Mouse (Mus musculus): Measurements from ENCODE around the gene Tanc2. TPM values are rescaled to one million over a fixed set of nuclear protein-coding genes. Genes with fewer than 3 reads are reported as not detected.

The Tanc2 gene
- polyA plus RNA-seq, 1 experiment, result 1.3 TPM

- Histone ChIP-seq H3K36me3 (ENCODE audit: control insufficient read depth, insufficient read depth, low read length) (no peaks in the 10 kb centered on the region), H3K27ac (ENCODE audit: insufficient read depth, low read length) (no peak overlapping the region), H3K4me1 (ENCODE audit: control insufficient read depth, insufficient read depth, insufficient read length) (no peaks in the 10 kb centered on the region), H3K4me3 (ENCODE audit: extremely low read depth, insufficient read depth, insufficient read length) (no peak overlapping the region), H3K27me3 (ENCODE audit: control insufficient read depth, insufficient read depth, low read length) (no peaks in the 10 kb centered on the region)
- WGBS, result 93% methylated on average over 5 of the region's 5 CpGs
- TF ChIP-seq CTCF (IDR thresholded peaks at IDR 0.05; ENCODE audit: extremely low read depth, insufficient read depth, insufficient read length, insufficient replicate concordance) (no peak), POLR2A (IDR thresholded peaks at IDR 0.05; ENCODE audit: low read depth, low read length) (no peak)
- DNase-seq (ENCODE audit: low read depth in 1 of 2, low spot score in 2 of 2), result no peak
These were observed 217.3 kb downstream of the Tanc2 start for GRCm38 (mm10) chr11:105807103-105807502.

- H3K27ac ChIP-seq (ENCODE audit: insufficient read depth, low read length), result no peak overlapping the region
- no peak overlapping the region for H3K4me3 ChIP-seq (ENCODE audit: extremely low read depth, insufficient read depth, insufficient read length)
- no peak for DNase-seq (ENCODE audit: low read depth in 1 of 2, low spot score in 2 of 2)
- no peak for TF ChIP-seq POLR2A (IDR thresholded peaks at IDR 0.05; ENCODE audit: low read depth, low read length)
- H3K27me3 ChIP-seq (ENCODE audit: control insufficient read depth, insufficient read depth, low read length), result no peaks in the 10 kb centered on the region
- WGBS, result 89% methylated on average over 1 of the region's 1 CpGs
- H3K36me3 ChIP-seq (ENCODE audit: control insufficient read depth, insufficient read depth, low read length), result no peaks in the 10 kb centered on the region
- no peaks in the 10 kb centered on the region for H3K4me1 ChIP-seq (ENCODE audit: control insufficient read depth, insufficient read depth, insufficient read length)
These were observed 233.5 kb downstream of the Tanc2 start for GRCm38 (mm10) chr11:105823246-105823645.

GRCm38 (mm10) chr11:105823759-105824158 lies 234.0 kb downstream of the Tanc2 start:
- WGBS, result 60% methylated on average over 2 of the region's 2 CpGs
- no peaks in the 10 kb centered on the region for H3K4me1 ChIP-seq (ENCODE audit: control insufficient read depth, insufficient read depth, insufficient read length)
- no peak for DNase-seq (ENCODE audit: low read depth in 1 of 2, low spot score in 2 of 2)
- TF ChIP-seq CTCF (IDR thresholded peaks at IDR 0.05; ENCODE audit: extremely low read depth, insufficient read depth, insufficient read length, insufficient replicate concordance) (no peak), POLR2A (IDR thresholded peaks at IDR 0.05; ENCODE audit: low read depth, low read length) (no peak)
- H3K27me3 ChIP-seq (ENCODE audit: control insufficient read depth, insufficient read depth, low read length), result no peaks in the 10 kb centered on the region
- H3K27ac ChIP-seq (ENCODE audit: insufficient read depth, low read length), result no peak overlapping the region
- no peaks in the 10 kb centered on the region for H3K36me3 ChIP-seq (ENCODE audit: control insufficient read depth, insufficient read depth, low read length)
- no peak overlapping the region for H3K4me3 ChIP-seq (ENCODE audit: extremely low read depth, insufficient read depth, insufficient read length)

GRCm38 (mm10) chr11:105828175-105828574 lies 238.4 kb downstream of the Tanc2 start:
- WGBS, result 93% methylated on average over 2 of the region's 2 CpGs
- H3K27ac ChIP-seq (ENCODE audit: insufficient read depth, low read length), result no peak overlapping the region
- no peaks in the 10 kb centered on the region for H3K27me3 ChIP-seq (ENCODE audit: control insufficient read depth, insufficient read depth, low read length)
- H3K4me1 ChIP-seq (ENCODE audit: control insufficient read depth, insufficient read depth, insufficient read length), result no peaks in the 10 kb centered on the region
- TF ChIP-seq CTCF (IDR thresholded peaks at IDR 0.05; ENCODE audit: extremely low read depth, insufficient read depth, insufficient read length, insufficient replicate concordance) (no peak), POLR2A (IDR thresholded peaks at IDR 0.05; ENCODE audit: low read depth, low read length) (no peak)
- no peaks in the 10 kb centered on the region for H3K36me3 ChIP-seq (ENCODE audit: control insufficient read depth, insufficient read depth, low read length)
- DNase-seq (ENCODE audit: low read depth in 1 of 2, low spot score in 2 of 2), result no peak
- no peak overlapping the region for H3K4me3 ChIP-seq (ENCODE audit: extremely low read depth, insufficient read depth, insufficient read length)

GRCm38 (mm10) chr11:105835209-105835608 lies 245.4 kb downstream of the Tanc2 start:
- WGBS, result 78% methylated on average over 4 of the region's 4 CpGs
- TF ChIP-seq CTCF (IDR thresholded peaks at IDR 0.05; ENCODE audit: extremely low read depth, insufficient read depth, insufficient read length, insufficient replicate concordance), result no peak
- Histone ChIP-seq H3K27me3 (ENCODE audit: control insufficient read depth, insufficient read depth, low read length) (no peaks in the 10 kb centered on the region), H3K4me1 (ENCODE audit: control insufficient read depth, insufficient read depth, insufficient read length) (no peaks in the 10 kb centered on the region), H3K4me3 (ENCODE audit: extremely low read depth, insufficient read depth, insufficient read length) (no peak overlapping the region), H3K36me3 (ENCODE audit: control insufficient read depth, insufficient read depth, low read length) (no peaks in the 10 kb centered on the region), H3K27ac (ENCODE audit: insufficient read depth, low read length) (no peak overlapping the region)
- no peak for DNase-seq (ENCODE audit: low read depth in 1 of 2, low spot score in 2 of 2)

- Histone ChIP-seq H3K27me3 (ENCODE audit: control insufficient read depth, insufficient read depth, low read length) (no peaks in the 10 kb centered on the region), H3K4me3 (ENCODE audit: extremely low read depth, insufficient read depth, insufficient read length) (no peak overlapping the region), H3K36me3 (ENCODE audit: control insufficient read depth, insufficient read depth, low read length) (no peaks in the 10 kb centered on the region), H3K4me1 (ENCODE audit: control insufficient read depth, insufficient read depth, insufficient read length) (no peaks in the 10 kb centered on the region), H3K27ac (ENCODE audit: insufficient read depth, low read length) (no peak overlapping the region)
- WGBS, result 79% methylated on average over 6 of the region's 6 CpGs
- TF ChIP-seq CTCF (IDR thresholded peaks at IDR 0.05; ENCODE audit: extremely low read depth, insufficient read depth, insufficient read length, insufficient replicate concordance) (no peak), POLR2A (IDR thresholded peaks at IDR 0.05; ENCODE audit: low read depth, low read length) (no peak)
- DNase-seq (ENCODE audit: low read depth in 1 of 2, low spot score in 2 of 2), result no peak
These were observed 246.6 kb downstream of the Tanc2 start for GRCm38 (mm10) chr11:105836344-105836891.

- Histone ChIP-seq H3K36me3 (ENCODE audit: control insufficient read depth, insufficient read depth, low read length) (no peaks in the 10 kb centered on the region), H3K27ac (ENCODE audit: insufficient read depth, low read length) (no peak overlapping the region), H3K4me1 (ENCODE audit: control insufficient read depth, insufficient read depth, insufficient read length) (no peaks in the 10 kb centered on the region), H3K27me3 (ENCODE audit: control insufficient read depth, insufficient read depth, low read length) (no peaks in the 10 kb centered on the region), H3K4me3 (ENCODE audit: extremely low read depth, insufficient read depth, insufficient read length) (no peak overlapping the region)
- DNase-seq (ENCODE audit: low read depth in 1 of 2, low spot score in 2 of 2), result no peak
- TF ChIP-seq CTCF (IDR thresholded peaks at IDR 0.05; ENCODE audit: extremely low read depth, insufficient read depth, insufficient read length, insufficient replicate concordance) (no peak), POLR2A (IDR thresholded peaks at IDR 0.05; ENCODE audit: low read depth, low read length) (no peak)
These were observed 248.2 kb downstream of the Tanc2 start for GRCm38 (mm10) chr11:105837962-105838361.

All from spleen, adult 2 months (tissue).